Mouse (Mus musculus) limb, embryonic 12.5 days (tissue): ENCODE measurements around the gene Grik3. TPM values are rescaled to one million over a fixed set of nuclear protein-coding genes. Genes with fewer than 3 reads are reported as not detected.

Experiments used
- ATAC-seq: fragments of 200-750 bp; cut with Nextera tagmentation; 2 replicates; pipeline ENCODE4 v1.8.0; 2017; ENCODE audit warnings: low read depth, moderate TSS enrichment; ENCODE audit not compliant: insufficient number of reproducible peaks, insufficient read depth, low FRiP score, low TSS enrichment
- H3K27ac ChIP-seq: fragments of 300-500 bp; sonication (generic); 2 replicates; pipeline ENCODE4 v1.5.1; 2016; ENCODE audit warnings: mild to moderate bottlenecking, moderate library complexity
- H3K27me3 ChIP-seq: fragments of 300-500 bp; sonication (generic); 2 replicates; pipeline ENCODE4 v1.6.1; 2016; ENCODE audit warnings: mild to moderate bottlenecking, moderate library complexity
- H3K36me3 ChIP-seq: fragments of 300-500 bp; sonication (generic); 2 replicates; pipeline ENCODE4 v1.6.1; 2016; ENCODE audit warnings: mild to moderate bottlenecking, moderate library complexity
- H3K4me1 ChIP-seq: fragments of 300-500 bp; sonication (generic); replicated peaks from 2 replicates; pipeline ENCODE4 v1.6.1; 2016
- H3K4me2 ChIP-seq: fragments of 300-500 bp; sonication (generic); 2 replicates; pipeline ENCODE4 v1.6.1; 2016; ENCODE audit warnings: mild to moderate bottlenecking, moderate library complexity
- H3K4me3 ChIP-seq: fragments of 300-500 bp; sonication (generic); replicated peaks from 2 replicates; pipeline ENCODE4 v1.5.1; 2016; ENCODE audit warnings: mild to moderate bottlenecking
- H3K9ac ChIP-seq: fragments of 300-500 bp; sonication (generic); replicated peaks from 2 replicates; pipeline ENCODE4 v1.6.1; 2016; ENCODE audit warnings: mild to moderate bottlenecking, moderate library complexity
- H3K9me3 ChIP-seq: fragments of 300-500 bp; sonication (generic); 2 replicates; pipeline ENCODE4 v1.6.1; 2016; ENCODE audit warnings: mild to moderate bottlenecking, moderate library complexity
- WGBS: fragments of 180-500 bp; shearing (Covaris S2); methylation state at CpG from one replicate; pipeline ENCODE4 v1.1.7; 2016; 5-methylcytosine and 5-hydroxymethylcytosine counted together
- polyA plus RNA-seq: library from polyadenylated mRNA; unstranded; fragments of >200 nt; fragmentation: Nextera tagmentation; extraction: Ambion mirVana; gene quantifications from 2 replicates; pipeline ENCODE4 v1.2.1, GENCODE M21; 2016

Grik3 gene
- 0.06 TPM in 1 of 2 replicates, not detected in the other for polyA plus RNA-seq

DNA sequence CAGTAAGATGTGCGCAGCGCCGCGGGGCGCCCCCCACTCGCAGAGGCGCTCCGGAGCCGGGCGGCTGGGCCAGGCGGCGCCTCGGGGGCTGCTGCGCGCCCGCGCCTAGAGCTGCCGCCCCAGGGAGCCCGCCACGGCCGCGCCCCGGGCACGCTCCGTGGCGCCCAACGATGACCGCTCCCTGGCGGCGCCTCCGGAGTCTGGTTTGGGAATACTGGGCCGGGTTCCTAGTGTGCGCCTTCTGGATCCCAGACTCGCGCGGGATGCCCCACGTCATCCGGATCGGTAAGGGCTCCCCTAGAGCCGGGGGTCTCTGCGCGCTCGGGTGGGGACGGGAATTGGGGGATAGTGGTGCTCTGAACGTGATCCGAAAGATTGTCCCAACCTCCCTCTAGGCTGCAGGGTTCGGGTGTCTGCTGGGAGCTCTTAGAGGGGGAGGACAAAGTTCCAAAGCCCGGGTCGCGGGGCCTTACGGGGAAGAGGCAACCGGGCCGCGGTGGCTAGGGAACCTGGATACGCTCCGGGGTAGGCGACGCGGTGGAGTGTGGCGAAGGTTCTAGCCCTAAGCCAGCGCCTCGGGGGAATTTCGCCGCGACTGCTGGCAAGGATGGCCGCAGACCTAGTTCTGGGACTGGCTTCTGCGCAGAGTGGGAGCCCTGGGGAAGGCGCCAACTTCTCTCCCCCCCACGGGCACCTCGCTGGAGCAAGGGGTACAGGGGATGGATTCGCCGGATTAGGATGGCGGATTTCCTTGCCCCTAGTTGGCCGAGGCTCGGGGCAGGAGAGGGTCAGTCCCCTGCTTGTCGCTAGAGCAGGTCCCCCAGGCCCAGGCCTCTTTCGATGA lies at the start of gene Grik3:
Gene Grik3, plus strand, starts transcription at position 40 of the 844 bp plus-strand sequence.
- no peak for ATAC-seq
- peaks cover 24% of the 10 kb centered on the region for H3K4me1 ChIP-seq
- WGBS = under 1% methylated on average over 75 of the region's 77 CpGs

DNA sequence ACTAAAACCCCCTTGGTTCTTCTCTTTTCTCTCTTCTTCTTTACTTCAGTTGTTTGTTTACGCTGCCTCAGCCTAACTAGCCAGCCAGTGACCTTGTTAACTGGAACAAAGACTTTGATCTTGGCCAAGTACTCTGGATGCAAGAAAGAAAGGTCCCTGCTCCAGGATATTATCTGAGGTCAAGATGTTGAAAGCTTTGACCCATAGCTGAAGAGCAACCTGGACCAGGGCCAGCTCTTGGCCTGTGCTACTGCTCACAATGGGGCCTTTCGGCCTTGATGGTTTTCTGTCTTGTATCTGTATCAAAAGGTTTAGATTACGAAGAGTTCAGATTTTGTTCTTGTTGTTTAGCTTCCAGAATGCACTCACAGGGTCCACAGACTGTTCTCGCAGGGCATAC lies 48.7 kb upstream of the Grik3 start:
- no peak for ATAC-seq
- Histone ChIP-seq H3K4me3 (no peak overlapping the region), H3K4me1 (no peaks in the 10 kb centered on the region), H3K4me2 (no peak overlapping the region), H3K27me3 (peaks cover 20% of the 10 kb centered on the region; the same call in 1 of the 2 replicates), H3K9ac (no peak overlapping the region), H3K36me3 (no peaks in the 10 kb centered on the region), H3K9me3 (no peaks in the 10 kb centered on the region), H3K27ac (no peak overlapping the region)
- 86% methylated on average over 4 of the region's 4 CpGs for WGBS

More for the DNA sequence above, at the start of gene Grik3:
- Histone ChIP-seq H3K4me2 (peak within 1 kb of the TSS; percentile 59), H3K9ac (no peak within 1 kb of the TSS), H3K9me3 (no peaks in the 10 kb centered on the region), H3K36me3 (no peaks in the 10 kb centered on the region), H3K27me3 (peaks cover 100% of the 10 kb centered on the region), H3K27ac (no peak within 1 kb of the TSS), H3K4me3 (peak within 1 kb of the TSS; percentile 36)

DNA sequence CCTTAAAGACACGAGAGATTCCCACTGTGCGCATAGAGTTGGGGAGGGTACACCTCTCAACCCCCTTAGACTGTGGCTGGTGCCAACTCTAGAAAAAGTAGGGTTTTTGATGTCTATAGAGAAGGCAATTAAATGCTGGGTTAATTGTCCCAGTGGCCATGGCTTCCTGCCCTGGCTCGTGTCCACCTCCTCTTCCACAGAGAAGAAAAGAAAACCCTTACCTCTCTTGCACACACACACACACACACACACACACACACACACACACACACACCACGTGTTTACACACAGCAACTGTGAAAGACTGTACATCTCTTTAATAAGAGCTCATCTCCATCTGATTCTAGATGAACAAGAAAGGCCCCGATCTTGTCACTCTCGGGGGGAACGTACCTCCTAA lies 46.1 kb upstream of the Grik3 start:
- ATAC-seq = no peak
- Histone ChIP-seq H3K9me3 (no peaks in the 10 kb centered on the region), H3K36me3 (no peaks in the 10 kb centered on the region), H3K27me3 (peaks cover 21% of the 10 kb centered on the region; the same call in 1 of the 2 replicates), H3K27ac (no peak overlapping the region), H3K9ac (no peak overlapping the region), H3K4me1 (no peaks in the 10 kb centered on the region), H3K4me2 (no peak overlapping the region), H3K4me3 (no peak overlapping the region)
- WGBS = 69% methylated on average over 7 of the region's 7 CpGs

DNA sequence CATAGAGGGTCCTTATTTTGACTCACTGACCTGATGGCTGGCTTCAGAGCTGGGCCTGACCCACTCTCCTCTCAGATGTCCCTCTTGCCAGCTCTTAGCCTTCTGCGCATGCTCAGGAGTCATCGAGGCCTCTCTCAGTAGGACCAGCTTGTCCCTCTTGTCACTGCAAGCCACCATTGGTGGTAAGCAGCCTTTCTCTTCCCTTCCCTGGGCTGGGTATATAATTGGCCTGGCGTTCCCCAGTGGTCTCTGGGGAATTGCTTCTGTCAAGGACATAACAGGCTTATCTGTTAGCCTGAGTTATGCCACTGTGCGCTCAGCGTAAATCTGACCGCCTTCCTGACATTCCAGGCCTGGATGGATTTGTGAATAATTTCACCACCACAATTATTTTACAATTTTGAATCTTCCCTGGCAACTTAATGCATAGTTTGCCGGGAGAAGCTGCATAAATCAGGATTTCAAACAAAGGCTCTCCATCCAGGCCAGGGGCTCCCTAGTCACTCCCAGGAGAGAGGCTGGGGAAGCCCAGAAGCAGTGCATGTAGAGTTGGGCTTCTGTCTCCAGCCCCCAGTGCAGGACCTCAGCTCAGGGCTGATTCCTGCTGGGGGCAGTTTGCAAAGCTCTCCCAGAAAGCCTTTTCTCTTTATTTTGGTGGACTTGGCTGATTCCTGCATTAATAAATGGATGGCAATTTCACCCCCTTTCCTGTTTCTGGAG lies 39.7 kb upstream of the Grik3 start:
- H3K4me1 ChIP-seq = no peaks in the 10 kb centered on the region
- no peak overlapping the region for H3K4me2 ChIP-seq
- ATAC-seq = no peak
- 72% methylated on average over 7 of the region's 7 CpGs for WGBS
- H3K9me3 ChIP-seq = no peaks in the 10 kb centered on the region
- no peaks in the 10 kb centered on the region for H3K36me3 ChIP-seq
- H3K27me3 ChIP-seq = peaks cover 49% of the 10 kb centered on the region
- H3K9ac ChIP-seq = no peak overlapping the region
- no peak overlapping the region for H3K4me3 ChIP-seq
- H3K27ac ChIP-seq = no peak overlapping the region

DNA sequence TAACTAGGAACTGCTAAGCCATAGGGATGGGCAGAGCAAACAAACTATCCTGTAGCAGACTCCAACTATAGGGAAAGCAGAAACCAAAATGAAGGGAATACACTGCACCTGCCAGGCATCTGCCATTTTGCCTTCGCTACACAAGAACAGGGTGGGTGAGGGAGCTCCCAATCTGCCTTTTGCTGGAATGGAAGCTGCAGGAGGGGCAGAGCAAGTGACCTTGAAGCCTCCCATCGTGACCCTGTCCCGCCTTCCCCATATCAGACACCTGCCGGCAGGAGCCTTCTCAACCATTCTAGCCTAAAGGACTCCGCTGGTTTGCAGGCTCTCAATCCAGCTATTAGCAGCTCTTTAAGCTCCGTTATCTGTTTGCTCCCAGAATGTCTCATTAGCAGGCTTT lies 38.7 kb upstream of the Grik3 start:
- WGBS = 37% methylated on average over 6 of the region's 6 CpGs
- Histone ChIP-seq H3K36me3 (no peaks in the 10 kb centered on the region), H3K4me1 (no peaks in the 10 kb centered on the region)

DNA sequence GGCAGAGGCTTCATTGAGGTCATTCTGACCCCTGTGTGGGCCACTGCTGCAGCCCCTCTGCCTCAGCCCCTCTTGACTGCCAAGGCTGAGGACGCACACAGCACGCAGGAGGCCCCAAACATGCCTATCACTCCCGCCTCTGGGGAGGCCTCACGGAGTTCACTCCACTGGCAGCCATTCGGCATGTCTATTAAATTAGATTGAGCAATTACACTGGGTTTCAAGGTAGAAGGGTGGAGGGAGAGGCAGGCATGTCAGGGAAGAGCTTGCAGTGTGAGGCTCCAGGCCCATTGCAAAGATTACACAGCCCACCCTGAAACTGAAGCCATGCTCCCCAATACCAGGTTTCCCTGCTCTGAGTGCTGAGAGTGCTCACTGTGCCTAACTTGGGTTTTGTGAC lies 34.0 kb upstream of the Grik3 start:
- Histone ChIP-seq H3K4me3 (no peak overlapping the region), H3K27ac (no peak overlapping the region), H3K9ac (no peak overlapping the region), H3K4me2 (no peak overlapping the region), H3K27me3 (peaks cover 69% of the 10 kb centered on the region), H3K4me1 (peaks cover 7% of the 10 kb centered on the region; the same call in 1 of the 2 replicates), H3K36me3 (no peaks in the 10 kb centered on the region), H3K9me3 (no peaks in the 10 kb centered on the region)
- WGBS = 46% methylated on average over 5 of the region's 5 CpGs
- ATAC-seq = no peak

More for the DNA sequence above, 38.7 kb upstream of the Grik3 start:
- Histone ChIP-seq H3K27me3 (peaks cover 48% of the 10 kb centered on the region), H3K9me3 (no peaks in the 10 kb centered on the region), H3K9ac (no peak overlapping the region), H3K4me3 (no peak overlapping the region), H3K4me2 (no peak overlapping the region), H3K27ac (no peak overlapping the region)
- ATAC-seq = no peak

DNA sequence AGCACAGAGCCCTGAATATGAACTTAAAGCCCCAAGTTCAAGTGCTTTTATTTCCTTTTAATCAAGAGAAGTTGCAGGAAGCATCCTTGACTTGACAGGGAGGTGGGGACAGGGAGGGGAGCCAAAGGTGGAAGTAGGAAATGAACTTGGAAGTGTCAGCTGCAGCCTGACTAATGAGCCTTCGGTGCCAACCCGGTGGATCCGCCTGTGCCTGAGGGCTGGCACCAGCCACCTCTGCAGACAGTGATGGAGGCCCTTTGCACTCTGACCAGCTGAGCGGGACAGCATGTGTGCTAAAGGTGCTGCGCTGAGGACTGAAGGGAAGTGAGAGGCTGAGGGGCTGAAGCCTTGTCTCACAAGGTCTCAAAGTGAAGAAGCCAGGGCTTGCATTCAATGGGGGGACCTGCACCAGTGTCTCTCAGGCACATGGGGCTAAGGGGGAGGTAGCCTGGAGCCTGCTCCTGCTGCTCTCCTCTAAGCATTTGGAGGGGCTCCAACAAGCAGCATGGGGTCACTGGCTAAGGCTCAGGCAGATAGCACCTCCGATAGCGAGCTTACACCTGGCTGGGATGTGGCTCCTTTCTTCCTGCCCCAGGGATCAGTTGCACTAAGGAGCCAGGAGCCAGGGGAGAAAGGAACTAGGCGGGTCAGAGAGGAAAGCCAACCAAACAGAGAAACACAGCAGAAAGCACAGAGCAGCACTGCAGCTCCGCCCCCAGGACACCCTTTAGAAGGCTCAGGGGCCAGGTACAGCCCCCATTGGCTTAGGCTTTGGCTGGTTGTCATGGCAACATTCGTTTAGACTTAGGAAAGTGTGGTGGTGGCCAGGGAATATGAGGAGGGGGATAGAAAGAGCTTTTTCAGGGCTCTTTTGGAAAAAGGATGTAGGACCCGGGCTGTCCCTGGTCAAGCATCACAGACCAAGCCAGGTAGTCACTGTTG lies 33.1 kb upstream of the Grik3 start:
- no peak overlapping the region for H3K4me3 ChIP-seq
- peaks cover 67% of the 10 kb centered on the region for H3K27me3 ChIP-seq
- 20% methylated on average over 11 of the region's 11 CpGs for WGBS

GRCm38 (mm10) chr4:125459791-125460190 lies 30.7 kb upstream of the Grik3 start:
- Histone ChIP-seq H3K27ac (no peak overlapping the region), H3K36me3 (no peaks in the 10 kb centered on the region), H3K4me3 (no peak overlapping the region), H3K9ac (no peak overlapping the region), H3K4me1 (peaks cover 7% of the 10 kb centered on the region; the same call in 1 of the 2 replicates), H3K9me3 (no peaks in the 10 kb centered on the region), H3K4me2 (no peak overlapping the region), H3K27me3 (peaks cover 48% of the 10 kb centered on the region)
- ATAC-seq = no peak
- WGBS = 67% methylated on average over 9 of the region's 9 CpGs

More for the DNA sequence above, 33.1 kb upstream of the Grik3 start:
- Histone ChIP-seq H3K27ac (no peak overlapping the region), H3K36me3 (no peaks in the 10 kb centered on the region), H3K4me2 (no peak overlapping the region), H3K9ac (no peak overlapping the region), H3K9me3 (no peaks in the 10 kb centered on the region), H3K4me1 (peaks cover 7% of the 10 kb centered on the region; the same call in 1 of the 2 replicates)
- no peak for ATAC-seq

DNA sequence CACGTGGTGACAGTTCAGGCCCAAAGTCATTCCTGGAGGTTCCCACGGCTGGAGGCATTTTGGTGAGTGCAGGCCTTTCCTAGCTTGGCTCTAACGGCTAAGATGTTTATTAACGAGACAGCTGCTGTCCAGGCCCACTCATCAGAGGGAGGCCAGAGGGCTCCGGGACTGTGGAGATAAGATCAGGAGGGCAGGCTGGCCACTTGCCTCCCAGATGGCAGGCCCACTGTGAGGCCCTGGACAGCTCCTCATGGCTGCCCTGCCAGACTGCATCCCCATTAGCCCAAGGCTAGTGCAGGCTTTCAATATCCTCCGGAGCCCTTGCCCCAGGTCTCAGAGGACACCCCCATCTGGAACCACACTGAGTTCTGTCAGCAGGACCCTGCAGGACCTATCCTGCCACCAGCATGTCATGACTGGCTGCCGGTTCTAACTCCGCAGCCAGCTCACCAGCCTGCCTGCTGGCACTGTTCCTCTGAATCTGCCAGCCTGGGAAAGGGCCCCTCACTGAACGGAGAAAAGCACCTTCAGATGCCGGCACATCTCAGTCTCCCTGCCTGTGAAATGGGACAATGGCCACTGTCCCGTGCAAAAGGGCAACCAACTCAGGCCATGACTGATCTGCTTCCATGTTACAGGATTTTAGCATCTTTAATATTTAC lies 20.7 kb upstream of the Grik3 start:
- peaks cover 19% of the 10 kb centered on the region for H3K27me3 ChIP-seq
- H3K9me3 ChIP-seq = no peaks in the 10 kb centered on the region
- no peak overlapping the region for H3K4me2 ChIP-seq
- 40% methylated on average over 11 of the region's 11 CpGs for WGBS
- no peak overlapping the region for H3K9ac ChIP-seq
- H3K4me3 ChIP-seq = no peak overlapping the region
- no peak for ATAC-seq
- no peaks in the 10 kb centered on the region for H3K4me1 ChIP-seq
- H3K36me3 ChIP-seq = no peaks in the 10 kb centered on the region
- no peak overlapping the region for H3K27ac ChIP-seq

- no peak for ATAC-seq
- Histone ChIP-seq H3K36me3 (no peaks in the 10 kb centered on the region), H3K4me1 (no peaks in the 10 kb centered on the region), H3K9ac (no peak overlapping the region), H3K4me3 (no peak overlapping the region), H3K27ac (no peak overlapping the region), H3K9me3 (no peaks in the 10 kb centered on the region), H3K27me3 (peaks cover 62% of the 10 kb centered on the region), H3K4me2 (no peak overlapping the region)
- WGBS = 75% methylated on average over 4 of the region's 4 CpGs
Measured at GRCm38 (mm10) chr4:125474903-125475302, 15.6 kb upstream of the Grik3 start.
